Mouse (Mus musculus): ENCODE measurements at regions not wholly inside any gene's neighbourhood (a gene's known extent, or its start where the extent isn't known, plus 50 kb on each side); places are given as distances from the start of the nearest gene placed in this dataset.

DNA sequence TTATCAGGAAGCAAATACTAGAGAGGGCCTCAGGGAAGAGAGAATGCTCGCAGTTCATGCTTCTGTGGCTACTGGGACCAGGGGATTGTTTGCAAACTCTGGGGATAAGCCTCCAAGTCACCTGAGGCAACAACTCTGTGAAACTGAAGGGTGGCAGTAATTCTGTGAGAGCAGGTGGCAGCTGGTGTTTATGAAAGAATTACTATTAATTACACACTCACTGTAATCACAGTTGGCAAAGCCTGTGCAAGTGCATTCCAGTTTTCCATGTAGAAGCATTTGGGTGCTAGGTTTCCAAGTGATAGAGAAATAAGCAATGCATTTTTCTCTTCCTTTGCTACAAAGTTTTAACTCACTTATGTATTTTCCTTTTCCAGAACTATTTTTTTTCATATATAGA, 578.5 kb downstream of the Ets1 start:
- no peak for DNase-seq (ENCODE audit: low read depth, low spot score)

GRCm38 (mm10) chr9:33220981-33221380, 585.0 kb downstream of the Ets1 start:
- DNase-seq (ENCODE audit: low read depth, low spot score): no peak

DNA sequence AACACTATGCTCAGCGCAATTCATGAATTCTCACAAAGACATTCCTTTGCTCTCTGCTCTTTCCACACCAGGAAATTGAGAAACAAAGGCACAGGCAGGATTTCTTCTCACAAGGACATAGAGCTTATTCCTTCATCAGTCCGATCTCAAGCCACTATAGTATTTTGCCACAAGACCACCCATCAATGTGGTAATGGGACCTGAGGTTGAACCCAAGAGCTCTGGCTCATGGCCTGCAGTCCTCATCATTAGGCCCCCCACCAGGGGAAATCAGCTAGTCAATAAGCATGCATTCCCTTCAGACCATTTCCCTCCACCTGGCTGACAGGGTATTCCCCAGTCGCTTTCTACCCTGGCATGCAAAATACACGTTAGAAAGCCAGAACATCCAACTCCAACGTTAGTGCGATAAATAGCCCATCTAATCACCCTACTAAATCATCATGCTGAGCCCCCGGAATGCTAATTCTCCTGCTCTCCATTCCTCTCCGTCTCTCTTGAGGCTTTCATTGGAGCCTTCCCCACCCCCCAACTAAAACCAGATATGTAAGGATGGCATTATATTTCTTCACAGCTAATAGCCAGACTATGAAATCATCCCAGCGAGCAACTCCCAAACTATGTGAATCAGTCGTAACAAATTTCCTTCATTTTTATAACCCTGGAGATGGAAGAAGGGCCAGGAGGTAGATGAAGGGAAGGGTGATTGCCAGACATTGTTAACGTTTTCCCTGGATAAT, 586.2 kb downstream of the Ets1 start:
- DNase-seq (ENCODE audit: low read depth, low spot score): no peak

DNA sequence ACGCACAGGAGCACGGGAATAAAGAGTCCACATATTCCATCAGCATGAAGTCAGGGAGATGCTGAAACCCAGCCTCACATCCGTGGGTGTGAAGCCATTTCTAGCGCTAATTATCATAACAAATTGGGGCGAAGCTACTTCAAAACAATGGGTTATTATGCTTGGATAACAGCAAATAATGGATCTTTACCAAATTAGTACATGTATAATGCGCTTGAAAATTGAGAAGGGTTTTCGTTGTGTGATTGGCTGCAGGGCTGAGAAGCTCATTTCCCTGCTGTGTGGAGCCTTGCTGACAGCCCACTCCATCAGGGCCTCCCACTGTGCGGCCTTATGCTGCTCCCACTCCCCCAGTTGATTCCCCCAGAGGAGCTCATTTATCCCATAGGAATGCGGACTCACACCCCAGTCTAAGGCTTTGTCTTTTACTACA, 597.7 kb downstream of the Ets1 start:
- peak; percentile 8 for DNase-seq (ENCODE audit: low read depth, low spot score)

GRCm38 (mm10) chr9:33238190-33238589, 602.2 kb downstream of the Ets1 start:
- DNase-seq (ENCODE audit: low read depth, low spot score): no peak

DNA sequence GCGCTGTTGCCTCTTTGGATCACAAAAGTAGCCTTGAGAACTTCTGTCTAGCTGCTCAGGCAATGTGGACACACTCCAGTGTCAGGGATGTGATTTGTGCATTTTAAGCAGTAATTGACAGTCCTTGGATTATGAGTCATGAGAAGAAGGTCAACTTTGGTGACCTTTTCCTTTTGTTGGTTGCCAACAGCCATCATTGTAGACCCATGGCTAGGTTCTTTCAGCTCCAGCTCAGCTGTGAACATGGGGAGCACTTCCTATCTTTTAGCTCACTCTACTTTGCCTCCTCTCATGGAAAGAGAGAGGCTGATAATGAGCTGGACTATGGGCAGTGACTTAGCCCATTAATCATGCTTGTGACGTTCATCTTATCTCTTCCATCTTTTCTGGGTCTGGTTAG, 602.8 kb downstream of the Ets1 start:
- no peak for DNase-seq (ENCODE audit: low read depth, low spot score)

GRCm38 (mm10) chr9:33240506-33240905, 604.5 kb downstream of the Ets1 start:
- no peak for DNase-seq (ENCODE audit: low read depth, low spot score)

DNA sequence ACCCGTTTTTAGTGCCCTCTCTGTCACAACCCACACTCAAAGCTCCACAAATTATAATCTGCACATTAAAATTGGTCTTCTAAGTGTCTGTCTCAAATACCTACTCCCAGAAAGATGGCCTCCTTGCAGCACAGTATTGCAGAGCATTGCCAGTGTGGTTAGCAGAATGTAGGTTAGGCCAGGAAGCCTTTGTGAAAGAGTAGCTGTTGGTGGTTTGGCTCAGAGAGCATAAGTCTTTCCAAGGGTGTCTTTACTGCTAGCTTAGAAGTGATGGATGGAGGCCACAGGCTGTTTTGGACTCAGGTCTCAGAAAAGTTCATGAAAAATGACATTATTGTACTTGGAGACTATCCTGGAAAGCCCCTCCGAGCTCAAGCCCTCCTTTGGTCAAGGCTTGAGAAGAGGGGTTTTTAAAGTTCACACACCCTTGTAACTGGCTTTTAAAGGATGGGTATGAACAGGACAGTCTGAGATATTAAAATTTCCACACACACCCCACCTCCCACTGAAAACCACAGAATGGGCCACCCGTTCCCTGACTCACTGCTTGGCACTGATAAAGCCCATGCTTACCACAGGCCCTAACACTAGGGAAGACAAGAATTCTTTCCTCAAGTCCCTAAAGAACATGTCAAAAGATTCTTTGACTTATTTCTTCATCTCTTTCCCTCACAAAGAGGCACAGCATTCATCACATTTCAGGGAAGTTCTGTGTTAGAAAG, 605.1 kb downstream of the Ets1 start:
- DNase-seq (ENCODE audit: low read depth, low spot score): no peak

GRCm38 (mm10) chr9:33246932-33247331, 610.9 kb downstream of the Ets1 start:
- DNase-seq (ENCODE audit: low read depth, low spot score): peak; percentile 37

GRCm38 (mm10) chr9:33258241-33258640, 622.2 kb downstream of the Ets1 start:
- peak; percentile 9 for DNase-seq (ENCODE audit: low read depth, low spot score)

- DNase-seq (ENCODE audit: low read depth, low spot score): peak; percentile 30
These were observed 624.1 kb downstream of the Ets1 start for GRCm38 (mm10) chr9:33260171-33260570.

DNA sequence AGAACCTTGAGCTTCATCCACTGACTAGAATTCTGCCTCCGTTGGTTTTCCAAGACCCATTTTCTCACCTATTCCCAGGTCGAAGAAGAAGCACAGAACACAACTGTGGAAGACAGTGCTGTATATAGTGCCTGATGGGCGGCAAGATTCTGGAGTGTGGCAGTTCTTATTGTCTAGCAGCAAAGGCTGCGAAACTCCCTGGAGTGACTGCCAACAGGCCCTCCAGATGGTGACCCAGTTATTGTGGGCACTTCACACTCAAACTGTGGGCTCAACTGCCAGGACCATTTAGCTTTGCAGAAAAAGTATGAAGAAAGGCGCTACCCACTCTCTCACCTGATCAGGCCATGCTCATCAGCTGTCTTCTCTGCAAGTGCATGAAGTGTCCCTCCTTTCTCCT, 653.4 kb downstream of the Ets1 start:
- DNase-seq (ENCODE audit: low read depth, low spot score): no peak

GRCm38 (mm10) chr9:33292116-33292515, 656.1 kb downstream of the Ets1 start:
- no peak for DNase-seq (ENCODE audit: low read depth, low spot score)

- no peak for DNase-seq (ENCODE audit: low read depth, low spot score)
These were observed 659.9 kb downstream of the Ets1 start for GRCm38 (mm10) chr9:33295925-33296324.

GRCm38 (mm10) chr9:33319525-33320025, 683.6 kb downstream of the Ets1 start:
- DNase-seq (ENCODE audit: low read depth, low spot score): no peak

GRCm38 (mm10) chr9:33327722-33328121, 691.7 kb downstream of the Ets1 start:
- no peak for DNase-seq (ENCODE audit: low read depth, low spot score)

- DNase-seq (ENCODE audit: low read depth, low spot score): no peak
These were observed 714.2 kb downstream of the Ets1 start for GRCm38 (mm10) chr9:33350258-33350657.

DNA sequence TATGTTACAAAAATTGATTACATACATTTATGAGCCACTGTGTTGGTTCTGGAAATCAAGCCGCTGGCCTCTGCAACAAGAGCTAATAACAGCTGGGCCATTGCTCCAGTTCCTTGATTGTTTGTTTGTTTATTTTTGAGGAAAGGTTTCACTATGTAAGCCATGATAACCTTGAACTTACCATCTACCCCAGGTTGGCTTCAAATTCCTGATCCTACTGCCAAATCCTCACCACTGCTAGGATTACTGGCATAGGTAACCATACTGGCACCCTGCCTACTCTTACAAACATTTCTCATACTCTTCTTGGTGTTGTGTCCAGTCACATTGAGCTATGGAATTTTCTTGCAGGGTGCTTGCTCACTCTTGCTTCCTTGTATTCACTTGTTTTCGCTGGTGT, 720.6 kb downstream of the Ets1 start:
- DNase-seq (ENCODE audit: low read depth, low spot score): no peak

- no peak for DNase-seq (ENCODE audit: low read depth, low spot score)
These were observed 724.9 kb downstream of the Ets1 start for GRCm38 (mm10) chr9:33360966-33361365.

DNA sequence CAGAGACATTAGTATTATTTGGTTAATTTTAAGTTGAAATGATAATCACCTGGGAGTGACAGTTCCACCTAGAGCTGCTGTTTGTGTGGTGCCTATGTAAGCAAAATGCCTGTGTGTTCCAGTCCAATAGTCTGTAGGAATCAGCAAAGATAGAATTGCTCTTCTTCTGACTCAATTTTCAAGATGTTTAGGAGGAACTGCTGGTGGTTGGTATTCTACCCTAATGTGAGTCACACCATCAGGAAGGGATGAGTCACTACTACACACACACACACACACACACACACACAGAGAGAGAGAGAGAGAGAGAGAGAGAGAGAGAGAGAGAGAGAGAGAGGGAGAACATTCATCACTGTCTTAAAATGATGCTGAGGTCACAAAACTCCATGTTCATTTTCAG, 753.1 kb downstream of the Ets1 start:
- no peak for DNase-seq (ENCODE audit: low read depth, low spot score)

DNA sequence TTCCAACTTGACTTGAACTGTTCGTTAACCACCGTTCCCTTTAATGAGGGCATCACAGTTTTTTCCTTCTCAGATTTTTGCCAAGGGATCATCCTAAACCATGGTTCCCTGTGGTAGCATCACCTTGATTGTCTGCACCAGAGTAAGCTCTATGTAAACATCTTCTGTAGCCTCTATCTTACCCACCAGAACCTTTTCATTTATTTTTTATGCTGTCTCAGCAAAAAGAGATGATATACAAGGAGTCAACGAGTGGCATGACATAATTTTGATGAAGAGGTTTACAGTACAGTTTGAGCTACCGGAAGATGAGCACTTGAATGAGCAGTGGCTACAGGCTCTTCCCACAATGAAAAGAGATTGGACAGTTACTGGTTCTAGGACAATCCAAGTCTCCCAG, 768.7 kb downstream of the Ets1 start:
- DNase-seq (ENCODE audit: low read depth, low spot score): no peak

GRCm38 (mm10) chr9:33407517-33407916, 771.5 kb downstream of the Ets1 start:
- DNase-seq (ENCODE audit: low read depth, low spot score): no peak

DNA sequence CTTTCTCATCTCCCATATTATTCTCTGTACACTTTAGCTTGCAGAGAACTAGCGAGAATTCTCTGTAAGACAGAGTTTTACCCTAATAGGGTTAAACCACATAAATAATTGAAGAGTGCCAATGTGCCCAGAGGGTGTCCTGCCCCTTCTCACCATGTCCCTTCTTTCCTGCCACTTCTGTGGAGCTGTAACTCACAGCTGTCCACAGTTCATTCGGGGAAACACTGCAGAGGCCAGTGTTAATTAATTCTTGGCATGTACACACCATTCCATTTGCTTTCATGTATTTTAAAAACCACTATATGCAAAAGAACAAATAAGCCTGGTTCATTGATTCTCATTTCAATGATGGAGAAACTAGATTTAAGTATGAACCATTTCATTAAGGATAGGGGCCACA, 787.8 kb downstream of the Ets1 start:
- no peak for DNase-seq (ENCODE audit: low read depth, low spot score)

Data from retina, postnatal 7 days (tissue).